Mouse (Mus musculus) G1E (cell line): ENCODE data around the gene Sgms1.

Experiments used
- CTCF ChIP-seq: IDR thresholded peaks from 2 replicates; pipeline ENCODE4 v1.5.1; 2012; ENCODE audit warnings: low read depth, low read length, inconsistent platforms, mixed read lengths
- GATA1 ChIP-seq: IDR thresholded peaks from 2 replicates; pipeline ENCODE4 v1.6.1; 2012; ENCODE audit warnings: borderline replicate concordance, low read length, inconsistent platforms, mixed read lengths

- TF ChIP-seq GATA1 (no peak), CTCF (no peak)
These were observed 221.5 kb downstream of the Sgms1 start for GRCm38 (mm10) chr19:32168031-32168430.
